Mouse (Mus musculus) mature B cell (primary cell): Measurements from ENCODE around the gene Wdr82.
"Not testable (repeated sequence)": the region's sequence is repeated elsewhere in the genome, so short reads cannot be mapped to it uniquely, and the experiment has no call there.

Experiments used
- in situ Hi-C: fragments of 300-500 bp; cut with MboI; formaldehyde crosslinking; loops from 2 replicates; pipeline ENCODE4 v1.14.3; 2019

Wdr82 gene

DNA sequence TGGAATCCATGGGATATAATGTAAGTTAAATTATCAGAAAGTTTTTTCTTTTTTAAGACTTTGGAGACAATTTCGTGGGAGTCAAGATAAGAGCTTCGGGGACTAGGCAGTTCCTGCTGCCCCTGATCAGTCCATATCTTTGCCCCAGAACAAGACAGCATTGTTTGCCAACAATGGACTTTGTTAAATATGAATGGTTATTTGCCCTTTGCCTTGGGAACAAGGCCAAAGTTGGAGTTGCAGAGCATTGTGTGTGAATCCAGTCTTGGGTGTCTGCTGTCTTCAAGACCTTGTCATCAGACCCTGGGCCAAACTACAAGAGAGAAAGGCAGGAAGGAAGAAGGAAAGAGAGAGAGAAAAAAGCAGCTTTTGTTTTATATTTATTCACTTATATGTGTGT, 4.0 kb upstream of the Wdr82 start:
- in situ Hi-C loops = no loop called here

DNA sequence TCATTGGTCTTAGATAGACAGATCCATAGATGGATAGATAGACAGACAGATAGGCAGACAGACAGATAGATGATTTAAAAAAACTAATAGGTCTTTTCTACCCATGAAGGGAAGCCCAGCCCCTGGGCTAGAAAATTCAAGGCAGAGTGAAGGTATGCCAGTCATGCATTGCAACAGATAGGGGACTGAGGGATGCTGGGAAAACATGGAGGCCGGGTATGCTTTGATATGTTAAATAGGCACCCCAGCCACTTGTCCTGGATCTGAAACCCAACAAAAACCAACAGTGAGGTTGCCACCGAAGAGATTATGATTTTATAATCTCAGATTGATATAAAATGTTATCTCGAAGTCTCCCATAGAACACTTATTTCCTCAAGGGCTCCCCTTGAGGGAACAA, 3.5 kb upstream of the Wdr82 start:
- in situ Hi-C loops = no loop called here

DNA sequence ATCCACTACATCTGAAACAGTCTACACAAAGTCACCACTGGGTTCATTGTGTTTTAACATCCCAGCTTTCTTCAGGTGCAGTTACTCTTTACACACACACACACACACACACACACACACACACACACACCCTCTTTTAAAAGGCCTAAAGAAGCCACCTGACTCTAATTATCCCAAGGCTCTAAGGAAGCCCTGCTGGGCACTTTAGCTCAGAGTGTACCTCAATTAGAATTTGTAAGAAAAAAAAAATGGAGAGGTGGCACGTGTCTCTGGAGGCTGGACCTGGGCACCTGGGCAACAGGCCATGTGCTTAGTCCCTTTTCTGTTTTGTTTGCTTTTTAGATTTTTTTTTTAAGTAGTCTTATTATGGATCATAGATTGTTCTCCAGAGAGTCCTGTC, 3.0 kb upstream of the Wdr82 start:
- in situ Hi-C loops = no loop called here

DNA sequence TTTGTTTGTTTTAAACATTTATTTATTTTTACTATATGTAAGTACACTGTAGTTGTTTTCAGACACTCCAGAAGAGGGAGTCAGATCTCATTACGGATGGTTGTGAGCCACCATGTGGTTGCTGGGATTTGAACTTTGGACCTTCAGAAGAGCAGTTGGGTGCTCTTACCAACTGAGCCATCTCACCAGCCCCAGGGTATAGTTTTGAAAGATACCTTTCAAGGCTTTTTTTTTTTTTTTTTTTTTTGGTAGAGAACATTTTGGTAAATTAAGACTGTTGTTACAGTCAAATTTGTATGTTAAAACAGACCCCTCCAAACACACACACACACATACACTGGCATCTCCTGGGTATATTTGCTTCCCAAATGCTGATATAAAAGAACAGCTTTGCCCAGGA, 1.7 kb upstream of the Wdr82 start:
- in situ Hi-C loops = not testable (repeated sequence)

DNA sequence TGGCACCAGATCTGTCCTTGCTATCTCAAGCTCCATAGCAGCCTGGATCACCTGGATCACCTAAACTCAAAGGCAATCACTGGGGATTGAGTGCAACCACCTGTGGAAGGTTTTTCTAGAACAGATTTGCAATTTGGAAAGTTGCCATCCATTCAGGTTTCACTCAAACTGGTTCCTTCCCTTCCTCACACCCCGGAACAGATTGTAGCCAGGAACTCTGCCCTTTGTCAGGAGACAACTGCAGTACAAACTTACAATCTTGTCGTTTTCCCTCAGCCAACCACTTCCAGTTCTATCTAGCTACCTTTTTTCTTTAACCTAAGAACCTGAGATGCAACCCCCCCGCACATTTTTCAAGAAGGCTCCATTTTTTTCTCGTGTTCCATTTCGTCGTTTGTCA, 811 bp upstream of the Wdr82 start:
- in situ Hi-C loops = no loop called here

DNA sequence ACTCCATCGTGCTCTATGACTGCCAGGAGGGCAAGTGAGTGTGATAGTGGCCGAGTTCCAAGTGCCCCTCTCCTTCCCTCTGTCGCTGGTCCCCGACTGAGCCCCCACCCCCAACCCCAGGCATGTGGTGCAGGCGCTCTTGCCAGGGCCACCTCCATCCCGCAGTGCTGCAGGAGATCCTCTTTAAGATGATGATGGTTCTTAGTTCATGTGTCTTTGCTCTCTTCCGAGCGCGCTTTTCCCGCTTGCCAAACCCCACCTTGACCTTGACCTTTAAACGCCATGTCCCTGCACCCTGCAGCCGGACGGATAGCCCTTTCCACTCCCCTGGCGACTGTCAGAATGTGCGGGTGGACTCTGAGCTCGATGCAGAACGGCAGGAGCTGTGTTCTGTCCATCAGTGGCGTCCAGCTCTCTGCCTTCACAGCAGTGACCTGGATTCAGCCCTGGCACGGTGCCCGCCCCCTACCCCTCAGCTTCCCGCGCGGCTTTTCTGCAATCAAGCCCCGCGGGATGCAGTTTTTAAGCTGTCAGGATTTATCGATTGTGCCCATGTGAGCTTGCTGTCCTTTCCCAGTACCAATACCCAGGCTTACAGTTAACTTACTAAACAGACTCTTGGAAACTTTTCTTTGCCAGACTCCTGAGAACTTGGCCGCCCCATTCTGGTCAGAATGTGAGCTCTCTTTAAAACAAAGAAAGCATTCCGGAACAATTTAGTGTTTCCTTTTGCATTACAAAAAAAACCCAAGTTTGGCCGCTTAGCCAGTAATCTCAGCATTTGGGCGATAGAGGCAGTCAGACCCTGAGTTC, 824 bp downstream of the Wdr82 start:
- in situ Hi-C loops = no loop called here

DNA sequence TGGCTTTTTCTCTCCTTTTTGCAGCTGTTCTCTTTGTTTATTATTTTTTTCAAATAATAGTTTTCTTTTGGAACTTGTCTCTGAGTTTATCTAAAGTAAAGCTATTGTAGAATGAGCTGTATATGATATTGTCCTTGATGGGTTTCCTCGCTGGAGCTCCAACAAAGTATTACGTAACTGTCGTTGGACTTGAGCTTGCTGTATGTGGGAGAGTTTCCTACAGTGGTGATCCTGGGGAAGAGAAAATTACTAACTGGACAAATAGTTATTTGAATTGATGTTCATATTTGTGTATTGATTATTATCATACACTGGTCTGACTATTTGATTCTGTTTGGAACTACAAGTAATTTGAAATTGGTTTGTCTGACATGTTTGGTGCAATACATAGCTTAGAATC, 1.8 kb downstream of the Wdr82 start:
- in situ Hi-C loops = no loop called here

DNA sequence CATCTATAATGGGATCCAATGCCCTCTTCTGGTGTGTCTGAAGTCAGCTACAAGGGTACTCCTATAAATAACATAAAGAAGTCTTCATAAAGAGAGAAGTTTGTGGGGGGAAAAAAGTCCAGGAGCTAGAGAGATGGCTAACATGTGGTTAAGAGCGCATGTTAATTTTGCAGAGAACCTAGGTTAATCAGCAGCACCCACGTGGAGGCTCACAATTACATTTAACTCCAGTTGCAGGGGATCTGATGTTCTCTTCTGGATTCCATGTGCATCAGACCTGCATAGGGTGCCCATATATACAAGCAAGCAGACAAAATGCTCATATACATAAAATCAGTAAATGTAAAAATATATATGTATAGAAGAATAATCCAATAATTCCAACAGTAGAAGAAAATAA, 2.6 kb downstream of the Wdr82 start:
- in situ Hi-C loops = no loop called here

DNA sequence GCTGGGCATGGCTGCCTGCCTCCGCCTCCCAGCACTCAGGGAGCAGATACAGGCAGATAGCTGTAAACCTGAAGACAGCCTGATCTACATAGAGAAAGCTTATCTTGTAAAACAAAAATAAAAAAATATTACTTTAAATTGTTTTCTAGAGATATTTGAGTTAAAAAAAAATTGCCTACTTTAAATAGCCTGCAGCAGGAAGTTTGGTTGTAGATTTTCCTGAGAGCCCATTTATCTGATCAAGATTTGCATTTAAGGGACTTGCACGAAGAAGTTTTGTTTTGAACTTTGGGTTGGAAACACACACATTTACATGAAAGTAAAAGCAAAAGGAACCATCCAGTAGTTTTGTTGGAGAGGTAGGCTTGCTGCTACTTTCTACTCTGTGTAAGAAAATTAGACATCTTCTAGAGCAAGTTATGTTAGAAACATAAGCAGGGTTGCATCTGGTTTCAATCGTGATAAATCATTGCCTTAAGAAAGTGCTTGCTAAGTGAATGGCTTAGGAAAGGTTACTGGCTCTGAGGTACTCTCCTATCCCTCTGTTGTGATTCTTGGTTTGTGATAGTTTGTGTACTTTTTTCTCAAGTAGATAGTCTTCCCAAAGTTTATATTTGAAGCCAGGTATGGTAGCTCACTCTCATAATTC, 4.9 kb downstream of the Wdr82 start:
- in situ Hi-C loops = no loop called here

DNA sequence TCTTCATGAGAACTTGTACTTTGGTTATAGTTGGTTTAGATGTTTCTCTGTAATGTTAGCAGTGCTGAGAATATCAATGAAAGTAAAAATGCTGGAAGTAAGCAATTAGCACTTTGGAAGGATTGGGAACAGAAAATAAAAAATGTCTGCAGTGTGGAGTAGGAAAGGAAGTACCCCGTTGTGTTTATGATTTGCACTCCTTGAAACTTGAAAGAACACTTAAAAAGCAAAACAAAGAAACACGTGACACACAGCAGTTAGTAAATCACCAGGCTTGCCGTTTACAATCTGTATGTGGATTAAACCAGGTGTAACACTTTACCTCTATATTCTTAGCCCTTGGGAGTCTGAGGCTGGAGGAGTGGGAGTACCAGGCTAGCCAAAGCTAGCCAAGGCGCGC, 6.0 kb downstream of the Wdr82 start:
- in situ Hi-C loops = no loop called here

DNA sequence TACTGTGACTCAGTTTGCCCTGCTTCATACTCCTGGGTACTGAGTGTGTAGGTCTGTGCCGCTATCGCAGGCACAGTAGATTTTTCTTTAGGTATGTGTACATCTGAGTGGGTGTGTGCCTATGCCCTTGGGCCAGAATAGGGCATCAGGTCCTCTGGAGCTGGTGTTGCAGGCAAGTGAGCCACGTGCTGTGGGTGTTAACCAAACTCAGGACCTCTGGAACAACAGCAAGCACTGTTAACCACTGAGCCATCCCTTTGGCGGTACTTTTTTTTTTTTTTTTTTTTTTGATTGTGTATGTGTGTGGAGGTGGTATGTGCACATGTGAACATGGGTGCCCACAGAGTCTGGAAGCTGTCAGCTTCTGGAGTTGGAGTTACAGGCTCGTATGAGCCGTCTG, 7.1 kb downstream of the Wdr82 start:
- in situ Hi-C loops = no loop called here

DNA sequence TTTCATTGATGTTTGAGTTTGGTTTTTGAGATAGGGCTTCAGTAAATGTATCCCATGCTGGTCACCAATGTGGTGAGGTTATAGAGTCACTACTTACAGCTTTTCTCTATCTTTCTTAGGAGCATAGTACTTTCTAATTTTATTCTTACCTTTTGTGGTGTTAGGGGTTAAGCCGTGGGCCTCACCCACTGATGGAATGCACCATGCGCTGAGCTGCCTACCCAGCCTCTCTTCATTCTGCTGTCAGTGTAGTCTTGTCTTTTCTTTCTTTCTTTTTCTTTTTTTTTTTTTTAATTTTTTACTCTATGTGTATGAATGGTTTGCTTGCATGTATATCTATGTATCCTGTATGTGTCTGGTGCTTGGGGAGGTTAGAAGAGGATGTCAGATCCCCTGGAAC, 8.7 kb downstream of the Wdr82 start:
- in situ Hi-C loops = no loop called here

DNA sequence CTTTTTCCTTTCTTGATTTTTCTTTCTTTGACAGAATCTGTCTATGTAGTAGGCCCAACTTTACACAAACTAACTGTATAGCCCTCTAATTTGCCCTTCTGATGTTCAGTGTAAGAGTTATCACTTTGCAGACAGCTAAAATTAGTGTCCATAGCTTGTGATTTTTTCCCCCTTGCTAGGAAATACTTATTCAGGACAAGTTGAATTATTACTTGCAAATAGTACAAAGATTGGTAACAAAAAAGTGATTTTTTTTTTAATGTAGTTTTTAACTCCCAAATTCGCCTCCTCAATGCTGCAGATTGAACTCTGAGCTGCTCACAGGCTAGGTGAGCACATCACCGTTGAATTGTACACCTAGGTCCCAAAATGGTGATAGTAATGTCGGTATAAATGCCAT, 9.2 kb downstream of the Wdr82 start:
- in situ Hi-C loops = no loop called here

DNA sequence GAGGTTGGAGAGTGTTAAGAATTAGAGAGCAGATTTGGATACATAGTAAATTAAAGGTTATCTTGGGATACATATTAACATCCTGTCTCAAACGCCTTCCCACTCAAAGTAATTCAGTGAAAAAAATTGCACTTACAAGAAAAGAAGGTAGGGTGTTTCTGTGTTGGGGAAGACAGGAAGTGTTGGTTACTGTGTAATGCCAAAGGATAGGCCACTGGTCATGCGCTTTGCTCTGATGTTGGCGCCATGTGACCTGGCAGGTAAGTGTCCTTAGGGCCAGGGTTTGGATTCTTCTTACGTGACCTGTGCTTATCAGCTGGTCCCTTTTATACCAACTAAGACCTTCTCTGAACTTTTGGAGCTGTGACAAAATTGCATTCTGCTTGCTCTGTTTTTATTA, 11.4 kb downstream of the Wdr82 start:
- in situ Hi-C loops = no loop called here

DNA sequence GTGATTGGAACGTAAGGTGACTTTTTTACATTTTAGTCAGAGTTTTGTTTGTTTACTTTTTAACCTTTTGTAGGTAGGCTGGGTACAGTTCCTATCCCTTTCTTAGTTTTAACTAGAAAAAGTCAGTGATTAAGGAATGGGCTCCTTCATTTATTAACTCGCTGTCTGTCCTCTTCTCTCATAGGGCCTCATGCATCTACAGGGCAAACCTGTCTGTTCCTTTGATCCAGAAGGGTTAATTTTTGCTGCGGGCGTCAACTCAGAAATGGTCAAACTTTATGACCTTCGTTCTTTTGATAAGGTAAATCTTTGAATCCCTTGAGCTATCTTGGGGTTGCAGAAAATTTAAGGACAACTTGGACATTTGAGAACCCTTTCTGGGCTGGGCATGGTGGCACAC, 13.3 kb downstream of the Wdr82 start:
- in situ Hi-C loops = no loop called here

DNA sequence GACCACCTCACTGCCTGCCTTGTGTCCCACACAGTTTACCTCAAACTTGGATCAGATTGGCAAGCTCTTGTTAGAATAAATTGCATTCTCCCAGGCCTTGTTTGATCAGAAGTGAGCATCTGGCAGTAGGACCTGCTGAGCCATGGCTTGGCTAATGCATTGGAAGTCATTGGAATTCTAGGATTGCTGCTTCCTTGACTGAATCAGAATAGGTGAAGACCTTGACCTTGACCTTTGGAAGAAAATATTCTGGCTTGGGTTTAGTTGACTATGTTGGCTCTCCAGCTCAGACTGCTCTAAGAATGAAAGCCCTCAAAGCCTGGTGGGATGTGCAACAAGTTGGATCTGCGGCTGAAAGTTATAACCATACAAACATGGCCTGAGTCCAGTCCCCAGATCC, 20.6 kb downstream of the Wdr82 start:
- in situ Hi-C loops = no loop called here

DNA sequence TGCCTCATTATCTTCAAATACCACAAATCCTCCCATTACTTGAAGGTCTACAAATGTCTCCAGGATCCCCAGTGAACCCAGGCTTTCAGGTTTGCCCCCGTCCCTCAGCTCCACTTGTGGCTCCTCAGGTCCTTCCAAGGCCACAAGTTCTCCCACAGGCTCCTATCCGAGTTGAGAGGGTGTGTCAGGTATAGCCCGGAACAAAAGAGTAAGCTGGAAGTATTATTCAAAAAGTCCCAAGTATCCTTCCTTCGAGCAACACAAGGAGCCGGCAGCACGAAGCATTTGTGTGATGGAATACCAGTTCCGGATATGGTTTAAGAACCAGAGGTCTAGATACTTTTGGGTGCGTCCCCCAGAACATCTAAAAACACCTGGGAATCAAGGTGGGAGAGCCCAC, 21.3 kb downstream of the Wdr82 start:
- in situ Hi-C loops = no loop called here

DNA sequence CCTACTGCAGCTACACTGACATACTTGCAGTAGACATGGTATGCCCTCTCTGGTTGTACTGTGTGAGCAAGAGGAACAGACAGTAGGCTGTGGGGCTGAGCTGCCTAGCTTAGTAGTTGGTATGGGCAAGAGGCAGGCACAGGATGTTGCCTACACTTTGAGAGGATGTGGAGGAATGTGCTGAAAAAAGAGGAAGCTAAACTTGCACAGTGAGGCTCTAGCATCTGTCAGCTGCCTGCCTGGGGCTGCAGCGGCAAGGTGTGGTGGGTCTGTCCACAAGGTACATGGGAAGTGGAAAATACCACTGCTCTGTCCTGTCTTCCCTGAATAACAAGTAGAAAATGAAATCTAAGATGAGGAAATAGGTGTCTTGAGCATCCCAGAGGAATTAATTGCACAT, 22.3 kb downstream of the Wdr82 start:
- in situ Hi-C loops = no loop called here

DNA sequence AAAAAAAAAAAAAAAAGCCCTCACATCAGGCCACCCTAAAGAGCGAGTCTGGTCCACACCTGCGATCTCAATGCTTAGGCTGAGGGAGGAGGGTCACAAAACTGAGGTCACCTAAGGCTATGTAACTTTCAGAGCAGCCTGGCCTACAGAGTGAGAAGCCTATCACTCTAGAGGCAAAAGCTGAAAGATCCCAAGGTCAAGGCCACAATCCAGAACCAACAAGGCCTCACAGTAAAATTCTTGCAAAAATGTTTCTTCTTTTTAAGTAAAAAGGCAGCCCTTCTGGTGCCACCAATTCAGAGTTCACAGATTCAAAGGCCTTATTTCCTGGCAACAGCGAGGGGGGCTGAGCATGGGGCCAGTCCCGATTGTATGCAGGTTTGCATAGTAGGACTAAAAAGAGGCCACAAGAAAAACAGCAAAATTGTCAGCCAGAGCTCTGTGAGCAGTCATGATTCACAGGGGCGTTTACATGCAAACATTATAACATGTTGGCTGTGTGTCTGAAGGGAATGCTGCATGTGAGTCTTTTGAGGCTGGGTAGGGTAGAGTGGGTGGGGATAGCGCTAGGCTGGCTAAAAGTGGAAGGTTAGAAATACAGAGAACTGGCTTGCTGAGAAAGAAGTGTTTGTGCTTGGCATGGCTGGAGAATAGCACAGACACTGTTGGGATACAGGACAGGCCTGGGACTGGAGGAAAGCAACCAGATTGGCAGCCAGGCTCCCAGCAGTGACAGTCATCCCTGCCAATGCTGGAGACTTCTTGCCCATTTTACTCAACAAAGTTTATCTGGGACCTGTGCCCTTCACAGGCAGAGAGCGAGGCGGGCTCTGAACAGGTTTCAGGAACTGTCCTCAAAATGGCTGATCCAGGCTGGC, 23.4 kb downstream of the Wdr82 start:
- in situ Hi-C loops = no loop called here

DNA sequence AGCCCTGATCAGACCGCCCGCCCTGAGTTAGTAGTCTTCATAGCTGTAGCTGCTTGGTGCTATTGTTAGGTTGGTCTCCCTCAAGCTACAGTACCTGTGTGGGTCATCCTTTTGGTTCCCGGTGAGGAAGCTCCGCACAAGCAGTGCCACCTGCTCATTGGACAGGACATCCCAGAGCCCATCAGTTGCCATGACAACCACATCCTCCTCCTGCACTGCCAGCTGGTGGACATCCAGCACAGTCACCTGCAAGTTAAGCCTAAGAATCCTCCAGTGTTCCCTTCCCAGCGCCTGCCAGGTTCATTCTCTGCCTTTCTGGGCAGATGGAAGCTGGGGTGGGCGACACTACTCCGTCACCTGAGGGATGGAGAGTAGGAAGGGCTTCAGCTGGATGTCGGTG, 25.0 kb downstream of the Wdr82 start:
- in situ Hi-C loops = no loop called here

DNA sequence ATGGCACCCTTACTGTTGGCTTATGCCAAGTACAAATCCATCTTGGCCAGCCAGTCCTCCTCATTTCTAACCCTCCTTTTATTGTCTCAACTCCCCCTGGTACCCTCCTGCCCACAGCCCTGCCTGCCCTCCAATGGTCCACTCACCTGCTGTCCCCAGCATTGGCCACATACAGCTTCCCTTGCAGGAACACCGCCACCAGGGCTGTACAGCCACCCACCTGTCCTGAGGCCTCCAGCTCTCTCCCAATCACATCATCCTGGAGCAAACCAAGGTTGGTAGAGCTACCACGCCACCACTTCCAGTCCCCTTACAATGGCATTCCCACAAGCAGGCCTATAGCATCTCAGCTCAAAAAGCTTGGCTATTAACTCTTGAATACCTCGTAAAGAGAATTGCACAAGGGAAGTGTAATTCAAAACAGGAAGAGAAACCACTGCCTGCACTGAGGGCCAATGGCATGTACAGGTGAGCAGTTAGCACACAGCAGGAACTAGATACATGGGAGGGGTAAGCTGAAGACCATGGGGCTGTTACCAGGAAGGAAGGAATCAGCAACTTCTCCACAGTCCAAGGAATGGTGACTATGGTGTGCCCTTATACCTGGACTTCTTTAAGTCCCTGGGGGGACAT, 26.5 kb downstream of the Wdr82 start:
- in situ Hi-C loops = no loop called here

DNA sequence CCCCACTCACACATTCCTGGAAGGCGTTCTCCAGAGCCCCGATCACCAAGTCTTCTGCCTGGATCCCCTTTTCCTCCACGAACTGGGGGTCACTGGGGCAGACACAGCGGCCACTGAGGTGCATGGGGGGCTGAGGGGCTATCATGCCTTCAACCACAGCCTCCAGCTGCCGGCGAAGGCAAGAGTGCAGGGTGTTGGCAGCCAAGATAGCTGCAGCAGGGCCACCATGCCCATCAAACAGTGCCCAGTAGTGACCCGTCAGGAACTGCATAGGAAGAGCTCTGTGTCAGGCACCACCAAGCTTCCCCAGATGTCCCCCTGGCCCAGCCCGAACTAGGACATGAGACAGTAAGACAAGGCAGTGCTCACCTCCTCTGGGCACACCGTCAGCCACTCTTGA, 27.0 kb downstream of the Wdr82 start:
- in situ Hi-C loops = no loop called here
